Mouse (Mus musculus) embryonic facial prominence, embryonic 13.5 days (tissue): ENCODE data around the gene Esrra. TPM values are rescaled to one million over a fixed set of nuclear protein-coding genes. Genes with fewer than 3 reads are reported as not detected.

Experiments
- ATAC-seq: fragments of 200-750 bp; cut with Nextera tagmentation; 2 replicates; pipeline ENCODE4 v1.8.0; 2017; ENCODE audit warnings: low read depth; ENCODE audit not compliant: insufficient number of reproducible peaks, insufficient read depth, low FRiP score, low TSS enrichment
- H3K27ac ChIP-seq: fragments of 300-500 bp; sonication (generic); 2 replicates; pipeline ENCODE4 v1.5.1; 2015; ENCODE audit warnings: moderate library complexity, mild to moderate bottlenecking, inconsistent platforms
- H3K27me3 ChIP-seq: fragments of 300-500 bp; sonication (generic); 2 replicates; pipeline ENCODE4 v1.6.1; 2015; ENCODE audit warnings: mild to moderate bottlenecking, inconsistent platforms
- H3K36me3 ChIP-seq: fragments of 300-500 bp; sonication (generic); 2 replicates; pipeline ENCODE4 v1.6.1; 2015; ENCODE audit warnings: mild to moderate bottlenecking, inconsistent platforms
- H3K4me1 ChIP-seq: fragments of 300-500 bp; sonication (generic); 2 replicates; pipeline ENCODE4 v1.6.1; 2015; ENCODE audit warnings: inconsistent platforms
- H3K4me2 ChIP-seq: fragments of 300-500 bp; sonication (generic); 2 replicates; pipeline ENCODE4 v1.6.1; 2015; ENCODE audit warnings: moderate library complexity, mild to moderate bottlenecking, inconsistent platforms
- H3K4me3 ChIP-seq: fragments of 300-500 bp; sonication (generic); 2 replicates; pipeline ENCODE4 v1.5.1; 2015; ENCODE audit warnings: mild to moderate bottlenecking, inconsistent platforms
- H3K9ac ChIP-seq: fragments of 300-500 bp; sonication (generic); 2 replicates; pipeline ENCODE4 v1.6.1; 2015; ENCODE audit warnings: mild to moderate bottlenecking, inconsistent platforms
- H3K9me3 ChIP-seq: fragments of 300-500 bp; sonication (generic); 2 replicates; pipeline ENCODE4 v1.6.1; 2016; ENCODE audit warnings: inconsistent platforms
- WGBS: fragments of 180-500 bp; shearing (Covaris S2); methylation state at CpG from one replicate; pipeline ENCODE4 v1.1.7; 2015; ENCODE audit warnings: mixed read lengths; 5-methylcytosine and 5-hydroxymethylcytosine counted together
- polyA plus RNA-seq: library from polyadenylated mRNA; unstranded; fragments of >200 nt; fragmentation: Nextera tagmentation; extraction: Ambion mirVana; gene quantifications from 2 replicates; pipeline ENCODE4 v1.2.1, GENCODE M21; 2015

Gene Esrra
- polyA plus RNA-seq, 1 experiment from 2014 or later, result 9.5 TPM

DNA sequence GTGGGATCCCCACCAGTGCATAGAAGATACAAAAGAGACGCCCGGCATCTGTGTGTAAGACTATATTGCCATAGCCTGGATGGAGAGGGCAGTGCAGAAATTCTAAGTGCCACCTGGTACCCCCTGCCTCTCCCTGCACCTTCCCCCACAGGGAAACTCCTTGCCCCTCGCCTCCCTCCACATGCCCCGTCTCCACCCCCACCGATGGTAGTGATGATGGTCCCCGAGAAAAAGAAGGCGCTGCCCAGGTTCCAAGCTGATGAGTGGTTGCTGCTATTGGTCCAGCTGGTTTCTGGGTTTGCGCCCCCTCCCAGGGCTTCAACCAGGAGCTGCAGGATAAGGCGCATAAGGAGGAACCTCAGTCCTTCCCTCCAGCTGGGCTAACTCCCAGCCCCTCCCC is 6.5 kb upstream of the Esrra start:
- Histone ChIP-seq H3K27me3 (peaks cover 97% of the 10 kb centered on the region), H3K4me2 (peak overlapping the region; percentile 54), H3K4me3 (peak overlapping the region; percentile 32), H3K9ac (0 out of 2 replicates have a peak overlapping the region, but pooled peaks have one; percentile 27), H3K27ac (no peak overlapping the region), H3K9me3 (no peaks in the 10 kb centered on the region), H3K4me1 (peaks cover 36% of the 10 kb centered on the region), H3K36me3 (no peaks in the 10 kb centered on the region)
- 8% methylated on average over 9 of the region's 9 CpGs for WGBS
- ATAC-seq, result no peak

DNA sequence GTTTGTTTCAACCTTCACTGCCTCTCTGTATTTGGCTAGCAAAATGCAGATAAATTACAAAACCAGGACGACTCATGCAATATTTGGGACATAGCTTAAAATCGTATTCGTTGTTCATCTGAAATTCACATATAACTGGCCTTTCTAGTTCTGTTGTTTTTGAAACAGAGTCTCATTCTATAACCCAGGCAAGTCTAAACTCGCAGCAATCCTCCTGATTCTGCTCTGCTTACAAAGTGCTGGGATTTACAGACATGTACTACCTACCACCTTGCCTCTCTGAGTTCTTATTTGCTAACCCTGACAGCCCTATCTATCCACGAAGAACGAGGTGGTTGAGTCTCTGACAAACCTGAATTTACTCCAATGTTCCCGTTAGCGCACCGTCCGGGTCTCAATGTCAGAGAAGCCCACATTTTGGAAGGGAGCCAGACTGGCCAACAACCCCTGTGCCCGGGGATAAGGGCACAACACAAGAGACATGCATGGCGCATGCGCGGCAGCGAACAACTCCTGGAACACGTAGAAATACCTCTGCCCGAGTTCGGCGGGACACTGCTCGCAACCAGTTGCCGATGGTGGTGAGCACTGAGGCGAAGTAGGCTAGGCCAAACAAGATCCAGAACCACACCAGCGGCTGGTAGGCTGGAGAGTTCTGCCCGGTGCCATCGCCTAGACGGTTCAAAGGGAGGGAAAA is 5.1 kb upstream of the Esrra start:
- Histone ChIP-seq H3K4me2 (peak overlapping the region; percentile 54), H3K4me3 (peak overlapping the region; percentile 32), H3K27me3 (peaks cover 91% of the 10 kb centered on the region), H3K36me3 (no peaks in the 10 kb centered on the region), H3K27ac (peak overlapping the region; percentile 49; the same call in 1 of the 2 replicates), H3K4me1 (peaks cover 41% of the 10 kb centered on the region), H3K9ac (peak overlapping the region; percentile 49; the same call in 1 of the 2 replicates), H3K9me3 (no peaks in the 10 kb centered on the region)
- 10% methylated on average over 26 of the region's 26 CpGs for WGBS
- ATAC-seq, result no peak

DNA sequence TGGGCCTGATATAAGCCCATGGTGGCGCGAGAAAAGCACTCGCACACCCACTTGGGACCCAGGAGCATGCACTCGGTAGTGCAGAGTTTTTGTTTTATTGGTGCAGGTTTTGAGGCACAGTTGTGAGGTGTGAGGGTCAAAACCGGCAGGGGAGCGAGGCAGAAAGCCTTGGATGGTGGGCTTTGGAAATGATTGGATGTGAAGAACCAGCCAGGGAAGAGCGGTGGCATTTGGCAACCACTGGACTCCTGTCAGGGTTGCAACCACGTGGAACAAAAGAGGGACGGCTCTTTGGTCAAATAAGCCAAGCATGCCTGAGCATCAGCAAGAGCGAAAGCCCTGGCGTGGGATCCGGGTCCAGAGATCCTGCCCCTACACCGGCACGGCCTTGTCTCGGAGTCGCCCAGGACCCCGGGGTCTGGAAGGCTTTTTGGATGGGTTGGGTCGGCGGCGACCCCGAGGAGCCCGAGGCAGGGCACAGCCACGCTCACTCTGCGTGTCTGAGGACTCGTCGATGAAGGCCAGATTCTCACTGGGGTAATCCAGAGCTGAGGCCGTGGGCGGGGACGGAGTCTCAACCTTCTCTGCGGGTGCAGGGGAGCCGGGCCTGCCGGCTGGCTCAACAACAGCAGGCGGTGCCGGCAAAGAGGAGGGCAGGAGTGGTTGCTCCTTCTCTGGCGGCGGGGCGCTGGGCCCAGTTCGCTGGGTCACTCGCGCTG is 4.2 kb upstream of the Esrra start:
- peaks cover 45% of the 10 kb centered on the region for H3K4me1 ChIP-seq
- H3K27me3 ChIP-seq, result peaks cover 82% of the 10 kb centered on the region
- H3K27ac ChIP-seq, result no peak overlapping the region; the same call in 1 of the 2 replicates
- H3K9me3 ChIP-seq, result no peaks in the 10 kb centered on the region
- ATAC-seq, result no peak
- no peaks in the 10 kb centered on the region for H3K36me3 ChIP-seq
- H3K4me3 ChIP-seq, result peak overlapping the region; percentile 29
- H3K9ac ChIP-seq, result peak overlapping the region; percentile 54
- 7% methylated on average over 40 of the region's 40 CpGs for WGBS
- peak overlapping the region; percentile 49 for H3K4me2 ChIP-seq

DNA sequence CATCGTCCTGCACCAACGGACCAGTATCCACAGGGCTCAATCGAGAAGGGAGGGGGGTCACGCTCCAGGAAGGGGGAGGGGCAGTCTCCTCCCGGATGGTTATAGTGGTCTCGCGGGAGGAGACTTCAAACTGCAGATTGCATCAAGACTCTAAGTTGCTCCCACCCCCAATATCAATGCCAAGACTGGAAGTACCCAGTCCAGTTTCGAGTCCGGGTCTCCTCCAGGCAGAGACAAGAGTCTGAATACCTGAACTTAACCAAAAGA is 3.6 kb upstream of the Esrra start, which contains the start of gene Catsperz:
Gene Catsperz, minus strand, starts transcription at position 74 of the 267 bp plus-strand sequence.
- Histone ChIP-seq H3K9me3 (no peaks in the 10 kb centered on the region), H3K4me3 (peak within 1 kb of the TSS; percentile 29), H3K4me2 (peak within 1 kb of the TSS; percentile 49), H3K27ac (no peak within 1 kb of the TSS; the same call in 1 of the 2 replicates), H3K4me1 (peaks cover 50% of the 10 kb centered on the region), H3K27me3 (peaks cover 77% of the 10 kb centered on the region), H3K9ac (peak within 1 kb of the TSS; percentile 54), H3K36me3 (no peaks in the 10 kb centered on the region)
- WGBS, result 3% methylated on average over 9 of the region's 9 CpGs
- no peak for ATAC-seq

DNA sequence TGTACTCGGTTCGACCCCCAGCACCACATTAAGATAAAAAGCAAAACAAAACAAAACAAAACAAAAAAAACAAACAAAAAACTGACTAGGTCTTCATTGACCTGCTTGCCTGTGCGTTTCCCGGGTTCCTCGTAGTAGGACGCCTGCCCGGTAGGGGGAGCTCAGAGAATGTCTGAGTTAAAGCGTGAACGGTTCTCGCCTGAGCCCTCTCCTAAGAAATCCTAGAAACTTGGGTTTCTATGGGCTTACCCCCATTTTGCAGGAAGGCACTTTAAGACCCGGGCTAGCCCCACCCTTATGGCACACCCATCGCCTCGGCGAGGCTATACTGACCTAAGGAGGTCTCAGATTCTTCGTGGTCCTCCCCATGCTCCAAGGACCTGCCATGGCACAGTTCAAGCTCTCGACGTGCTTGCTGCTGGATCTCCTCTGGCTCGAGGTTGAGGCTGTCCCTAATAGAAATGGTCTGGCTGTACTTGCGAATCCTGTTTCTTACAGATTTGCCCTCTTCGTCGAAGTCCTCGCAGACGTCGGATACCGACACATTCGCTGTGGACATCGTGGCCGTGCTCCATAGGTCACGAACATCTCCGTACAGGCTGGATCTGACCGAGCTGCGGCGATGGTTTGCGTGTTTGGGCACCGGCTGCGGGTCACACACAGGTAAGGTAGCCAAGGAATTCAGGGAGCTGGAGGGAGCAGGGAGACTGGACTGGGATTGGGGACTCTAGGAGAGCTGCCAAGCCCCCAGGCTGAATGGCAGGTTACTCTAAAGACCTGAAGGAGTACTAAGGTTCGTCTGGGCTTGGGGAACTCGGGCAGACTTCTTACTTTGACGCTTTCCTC is 3.1 kb upstream of the Esrra start:
- peak overlapping the region; percentile 49 for H3K4me2 ChIP-seq
- 3% methylated on average over 39 of the region's 39 CpGs for WGBS
- no peaks in the 10 kb centered on the region for H3K36me3 ChIP-seq
- peak overlapping the region; percentile 29 for H3K4me3 ChIP-seq
- H3K4me1 ChIP-seq, result peaks cover 56% of the 10 kb centered on the region
- H3K9me3 ChIP-seq, result no peaks in the 10 kb centered on the region
- peaks cover 73% of the 10 kb centered on the region for H3K27me3 ChIP-seq
- no peak overlapping the region for H3K27ac ChIP-seq
- no peak for ATAC-seq
- peak overlapping the region; percentile 54 for H3K9ac ChIP-seq

DNA sequence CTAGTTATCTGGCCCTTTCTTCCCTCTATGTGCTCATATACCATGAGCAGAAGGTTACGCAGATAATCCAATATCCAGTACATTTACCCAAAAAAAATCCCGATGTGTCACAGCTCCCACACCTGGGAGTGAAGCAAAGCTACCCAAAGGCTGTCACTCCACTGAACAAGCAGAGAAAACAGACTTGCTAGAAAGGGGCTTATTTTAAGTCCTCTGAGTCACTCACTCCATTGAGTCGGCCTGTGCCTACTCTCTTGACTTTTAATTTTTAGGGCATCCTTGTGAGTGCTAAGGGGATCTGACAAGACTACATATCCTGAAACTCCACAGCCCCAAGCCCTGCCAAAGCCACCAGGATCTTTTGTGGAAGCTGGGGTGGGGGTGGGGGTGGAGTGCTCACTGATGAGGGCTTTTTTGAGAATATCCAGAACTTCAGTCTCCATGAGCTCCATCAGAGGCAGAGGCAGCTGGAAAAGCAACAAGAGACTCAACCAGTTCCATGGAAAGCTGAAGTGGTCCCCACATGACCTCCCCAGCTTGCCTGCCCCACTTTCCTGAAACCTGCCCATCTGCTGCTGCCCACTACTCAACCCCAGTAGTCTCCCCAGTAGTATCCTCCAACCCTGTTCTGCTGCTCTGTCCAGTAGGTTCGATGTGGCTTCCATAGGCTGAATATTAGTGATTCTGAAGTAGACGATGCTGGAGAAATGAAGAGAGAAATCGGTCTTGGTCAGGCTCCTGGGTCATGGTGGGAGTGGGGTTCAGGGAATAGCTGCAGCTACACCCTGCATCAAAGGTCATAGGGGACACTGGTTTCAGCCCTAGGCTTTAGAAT is 1.5 kb upstream of the Esrra start:
- H3K27ac ChIP-seq, result no peak overlapping the region
- H3K9me3 ChIP-seq, result no peaks in the 10 kb centered on the region
- peaks cover 56% of the 10 kb centered on the region for H3K4me1 ChIP-seq
- H3K27me3 ChIP-seq, result peaks cover 59% of the 10 kb centered on the region
- 62% methylated on average over 6 of the region's 6 CpGs for WGBS
- no peak for ATAC-seq
- H3K36me3 ChIP-seq, result no peaks in the 10 kb centered on the region
- H3K9ac ChIP-seq, result no peak overlapping the region
- H3K4me2 ChIP-seq, result peak overlapping the region; percentile 93; the same call in 1 of the 2 replicates
- no peak overlapping the region for H3K4me3 ChIP-seq

DNA sequence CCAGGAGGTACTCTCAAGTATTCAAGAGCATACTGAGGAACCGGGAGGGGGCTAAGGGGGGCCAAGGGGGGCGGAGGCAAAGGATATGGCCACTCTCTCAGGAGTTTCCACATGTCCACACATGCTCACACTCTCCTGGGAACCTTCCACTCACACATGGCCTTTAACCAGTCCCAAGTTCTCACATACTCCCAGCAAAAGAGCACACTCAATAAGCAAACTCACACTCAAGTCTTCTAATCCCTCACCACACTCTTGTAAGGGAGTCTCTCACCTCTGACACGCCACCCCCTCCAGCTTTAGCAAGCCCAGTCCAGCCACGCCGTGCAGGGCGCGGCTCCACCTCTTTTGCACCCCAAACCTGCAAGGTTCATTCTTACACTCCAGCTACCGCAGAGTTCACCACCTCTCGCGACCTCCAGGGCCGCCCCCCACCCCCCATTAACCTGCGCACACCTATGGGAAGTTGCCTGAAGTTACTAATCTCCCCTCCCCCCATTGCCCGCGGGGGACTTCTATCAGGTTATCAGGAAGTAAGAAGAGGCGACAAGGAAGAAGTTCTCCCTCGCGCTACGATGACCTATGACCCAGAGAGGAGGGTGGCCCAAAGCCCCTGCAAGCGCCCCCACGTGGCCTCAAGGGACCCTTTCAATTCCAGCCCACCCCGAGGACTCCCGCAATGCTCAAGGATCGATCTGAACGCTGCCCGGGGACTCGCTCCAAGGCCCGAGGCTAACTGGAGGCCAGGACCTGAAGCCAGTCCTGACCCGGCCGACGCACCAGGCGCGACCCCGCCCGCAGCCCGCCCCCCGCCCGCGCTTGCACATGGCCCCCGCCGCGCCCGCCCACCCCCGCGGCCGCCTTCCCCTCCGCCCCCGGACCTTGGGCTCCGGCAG is 624 bp downstream of the Esrra start:
- Histone ChIP-seq H3K9ac (peak overlapping the region; percentile 78), H3K27me3 (peaks cover 37% of the 10 kb centered on the region), H3K27ac (peak overlapping the region; percentile 51), H3K4me2 (peak overlapping the region; percentile 93), H3K9me3 (no peaks in the 10 kb centered on the region), H3K4me3 (peak overlapping the region; percentile 79), H3K36me3 (no peaks in the 10 kb centered on the region), H3K4me1 (peaks cover 38% of the 10 kb centered on the region)
- ATAC-seq, result no peak; the same call in 1 of the 2 replicates
- WGBS, result 2% methylated on average over 45 of the region's 48 CpGs

DNA sequence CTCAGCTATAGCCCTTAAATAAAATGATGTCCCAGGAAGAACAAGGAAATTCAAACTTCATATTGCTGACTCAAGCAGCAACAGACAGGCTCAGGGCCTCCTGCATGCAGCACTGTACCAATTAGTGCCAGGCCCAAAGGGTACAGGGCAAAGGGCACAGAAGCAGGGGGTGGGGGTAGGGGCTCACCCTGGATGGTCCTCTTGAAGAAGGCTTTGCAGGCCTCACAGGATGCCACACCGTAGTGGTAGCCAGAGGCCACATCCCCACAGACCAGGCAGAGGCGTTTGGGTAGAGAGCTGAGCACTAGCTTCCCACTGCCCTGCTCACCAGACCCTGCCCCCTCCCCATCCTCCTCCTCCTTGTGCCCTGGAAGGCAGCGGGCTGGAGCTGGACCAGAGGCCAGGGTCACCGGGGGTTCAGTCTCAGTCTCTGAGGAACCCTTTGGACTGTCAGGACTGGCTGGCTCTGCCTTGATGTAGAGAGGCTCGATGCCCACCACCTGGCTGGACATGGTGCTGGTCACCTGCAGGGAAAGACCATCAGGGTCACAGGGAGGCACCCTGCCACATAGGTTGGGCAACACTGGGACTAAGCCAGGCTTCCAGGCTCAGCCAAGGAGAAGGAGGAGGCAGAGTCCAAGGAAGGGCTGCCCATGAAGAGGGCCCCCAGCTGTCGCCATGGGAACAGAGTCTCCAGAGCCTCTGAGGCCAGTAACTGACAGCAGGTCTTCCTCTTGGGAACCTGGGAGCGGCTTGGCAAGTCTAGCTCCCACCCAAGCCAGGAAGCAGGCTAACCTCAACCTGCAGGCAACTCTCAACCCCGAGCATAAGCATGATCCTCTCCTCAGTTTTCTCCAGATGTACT is 1.5 kb downstream of the Esrra start:
- Histone ChIP-seq H3K4me1 (peaks cover 29% of the 10 kb centered on the region), H3K27me3 (peaks cover 28% of the 10 kb centered on the region), H3K4me3 (peak overlapping the region; percentile 79), H3K36me3 (no peaks in the 10 kb centered on the region), H3K9me3 (no peaks in the 10 kb centered on the region), H3K4me2 (peak overlapping the region; percentile 93), H3K9ac (peak overlapping the region; percentile 78), H3K27ac (no peak overlapping the region)
- ATAC-seq, result no peak
- 37% methylated on average over 8 of the region's 8 CpGs for WGBS

DNA sequence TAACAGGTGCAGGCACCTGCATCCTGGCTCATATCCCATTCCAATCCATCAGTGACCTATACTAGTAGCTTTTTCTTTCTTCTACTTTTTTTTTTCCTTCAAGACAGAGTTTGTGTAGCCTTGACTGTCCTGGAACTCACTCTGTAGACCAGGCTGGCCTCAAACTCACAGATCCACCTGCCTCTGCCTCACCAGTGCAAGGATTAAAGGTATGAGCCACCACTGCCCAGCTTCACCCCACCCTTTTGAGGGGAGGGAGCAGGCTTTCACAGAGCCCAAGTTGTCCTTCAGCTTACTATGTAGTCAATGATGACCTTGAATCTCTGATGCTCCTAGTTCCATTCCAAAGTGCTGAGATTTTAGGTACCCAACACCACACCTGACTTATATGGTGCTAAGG is 2.2 kb downstream of the Esrra start:
- Histone ChIP-seq H3K4me1 (peaks cover 23% of the 10 kb centered on the region), H3K4me3 (no peak overlapping the region), H3K9ac (no peak overlapping the region), H3K27me3 (peaks cover 22% of the 10 kb centered on the region), H3K9me3 (no peaks in the 10 kb centered on the region), H3K36me3 (0 out of 2 replicates have a peak, but pooled peaks cover 2% of the 10 kb centered on the region), H3K27ac (no peak overlapping the region), H3K4me2 (no peak overlapping the region)
- ATAC-seq, result no peak
